Mouse (Mus musculus): ENCODE data around the gene Lmod3.

Lmod3 gene

GRCm38 (mm10) chr6:97252711-97253221, at the start of gene Lmod3:
TSS of gene Lmod3 (minus strand) at chr6:97252759.
- DNase-seq: peak; percentile 13

GRCm38 (mm10) chr6:97302303-97302702, 49.7 kb upstream of the Lmod3 start:
- no peak for DNase-seq

- DNase-seq: no peak
Measured at GRCm38 (mm10) chr6:97300659-97301058, 48.1 kb upstream of the Lmod3 start.

- DNase-seq: no peak
Measured at GRCm38 (mm10) chr6:97300180-97300579, 47.6 kb upstream of the Lmod3 start.

- DNase-seq: no peak
Measured at GRCm38 (mm10) chr6:97297151-97297550, 44.6 kb upstream of the Lmod3 start.

GRCm38 (mm10) chr6:97295866-97296527, 43.4 kb upstream of the Lmod3 start:
- DNase-seq: no peak

- no peak for DNase-seq
Measured at GRCm38 (mm10) chr6:97295416-97295815, 42.9 kb upstream of the Lmod3 start.

- DNase-seq: no peak
Measured at GRCm38 (mm10) chr6:97293667-97294569, 41.4 kb upstream of the Lmod3 start.

GRCm38 (mm10) chr6:97292894-97293293, 40.3 kb upstream of the Lmod3 start:
- DNase-seq: no peak

GRCm38 (mm10) chr6:97292096-97292495, 39.5 kb upstream of the Lmod3 start:
- no peak for DNase-seq

GRCm38 (mm10) chr6:97291159-97291908, 38.8 kb upstream of the Lmod3 start:
- DNase-seq: no peak

GRCm38 (mm10) chr6:97290687-97291086, 38.1 kb upstream of the Lmod3 start:
- DNase-seq: no peak

GRCm38 (mm10) chr6:97289838-97290237, 37.3 kb upstream of the Lmod3 start:
- DNase-seq: no peak

GRCm38 (mm10) chr6:97289316-97289820, 36.8 kb upstream of the Lmod3 start:
- DNase-seq: no peak

- no peak for DNase-seq
Measured at GRCm38 (mm10) chr6:97288047-97288855, 35.7 kb upstream of the Lmod3 start.

GRCm38 (mm10) chr6:97286332-97286731, 33.8 kb upstream of the Lmod3 start:
- no peak for DNase-seq

GRCm38 (mm10) chr6:97283676-97284075, 31.1 kb upstream of the Lmod3 start:
- DNase-seq: no peak

GRCm38 (mm10) chr6:97278878-97279277, 26.3 kb upstream of the Lmod3 start:
- DNase-seq: no peak

GRCm38 (mm10) chr6:97278014-97278787, 25.6 kb upstream of the Lmod3 start:
- DNase-seq: peak; percentile 68

GRCm38 (mm10) chr6:97276890-97277497, 24.4 kb upstream of the Lmod3 start:
- DNase-seq: no peak

GRCm38 (mm10) chr6:97276366-97276765, 23.8 kb upstream of the Lmod3 start:
- no peak for DNase-seq

Data from right cerebral cortex, postnatal 25 days (tissue).